Mouse (Mus musculus) intestine, embryonic 14.5 days (tissue): ENCODE data around the gene Pttg1ip. TPM values are rescaled to one million over a fixed set of nuclear protein-coding genes. Genes with fewer than 3 reads are reported as not detected.

Experiments
- ATAC-seq: fragments of 200-750 bp; cut with Nextera tagmentation; replicated peaks from 2 replicates; pipeline ENCODE4 v1.8.0; 2017; ENCODE audit warnings: low read depth, moderate number of reproducible peaks, moderate TSS enrichment, moderate library complexity; ENCODE audit not compliant: low FRiP score, low TSS enrichment
- DNase-seq: peaks from one replicate; pipeline ENCODE4 v3.0.0-alpha.2; 2018; ENCODE audit warnings: low spot score
- H3K27ac ChIP-seq: fragments of 300-500 bp; sonication (generic); 2 replicates; pipeline ENCODE4 v1.5.1; 2014; ENCODE audit warnings: low read depth, mild to moderate bottlenecking, control low read depth
- H3K27me3 ChIP-seq: fragments of 300-500 bp; sonication (generic); replicated peaks from 2 replicates; pipeline ENCODE4 v1.6.1; 2014; ENCODE audit warnings: low read length, control low read depth; ENCODE audit not compliant: control insufficient read depth, insufficient read depth
- H3K36me3 ChIP-seq: fragments of 300-500 bp; sonication (generic); 2 replicates; pipeline ENCODE4 v1.6.1; 2014; ENCODE audit warnings: low read length, control low read depth; ENCODE audit not compliant: control insufficient read depth, insufficient read depth
- H3K4me1 ChIP-seq: fragments of 300-500 bp; sonication (generic); replicated peaks from 2 replicates; pipeline ENCODE4 v1.6.1; 2014; ENCODE audit warnings: low read length, control low read depth, mixed read lengths; ENCODE audit not compliant: control insufficient read depth, insufficient read depth
- H3K4me2 ChIP-seq: fragments of 300-500 bp; sonication (generic); 2 replicates; pipeline ENCODE4 v1.6.1; 2014; ENCODE audit warnings: low read length
- H3K4me3 ChIP-seq: fragments of 300-500 bp; sonication (generic); 2 replicates; pipeline ENCODE4 v1.5.1; 2014; ENCODE audit warnings: low read depth, low read length, control low read depth, mixed read lengths
- H3K9ac ChIP-seq: fragments of 300-500 bp; sonication (generic); 2 replicates; pipeline ENCODE4 v1.6.1; 2014; ENCODE audit warnings: mild to moderate bottlenecking, low read length
- H3K9me3 ChIP-seq: fragments of 300-500 bp; sonication (generic); 2 replicates; pipeline ENCODE4 v1.6.1; 2016; ENCODE audit warnings: low read length, control low read depth; ENCODE audit not compliant: control insufficient read depth
- WGBS: fragments of 180-500 bp; shearing (Covaris S2); extraction: QIAGEN DNeasy Blood & Tissue Kit; methylation state at CpG from one replicate; pipeline ENCODE4 v1.1.7; 2014; 5-methylcytosine and 5-hydroxymethylcytosine counted together
- microRNA counts: library from miRNA; unstranded; fragments of <30 nt; microRNA quantifications from one replicate; lab custom pipeline; 2016
- microRNA-seq: library from miRNA; unstranded; fragments of <30 nt; microRNA quantifications from one replicate; pipeline ENCODE4, GENCODE M21; 2016
- polyA plus RNA-seq: library from polyadenylated mRNA; unstranded; fragments of >200 nt; fragmentation: Nextera tagmentation; extraction: Ambion mirVana; gene quantifications from 2 replicates; pipeline ENCODE4 v1.2.1, GENCODE M21; 2014

The Pttg1ip gene
- polyA plus RNA-seq, 1 experiment from 2014 or later = 155 TPM

GRCm38 (mm10) chr10:77645571-77645970, 64.1 kb downstream of the Pttg1ip start:
- Histone ChIP-seq H3K4me3 (no peak overlapping the region), H3K27me3 (no peaks in the 10 kb centered on the region), H3K4me1 (no peaks in the 10 kb centered on the region), H3K4me2 (no peak overlapping the region), H3K36me3 (peaks cover 58% of the 10 kb centered on the region), H3K9me3 (no peaks in the 10 kb centered on the region), H3K27ac (no peak overlapping the region), H3K9ac (no peak overlapping the region)
- WGBS = 84% methylated on average over 5 of the region's 5 CpGs
- DNase-seq (no peak), ATAC-seq (no peak)

- H3K9me3 ChIP-seq = no peaks in the 10 kb centered on the region
- DNase-seq = no peak
- H3K4me1 ChIP-seq = no peaks in the 10 kb centered on the region
- H3K4me2 ChIP-seq = no peak overlapping the region
- H3K27me3 ChIP-seq = no peaks in the 10 kb centered on the region
- H3K4me3 ChIP-seq = no peak overlapping the region
- 88% methylated on average over 1 of the region's 1 CpGs for WGBS
- H3K36me3 ChIP-seq = peaks cover 42% of the 10 kb centered on the region
- H3K9ac ChIP-seq = no peak overlapping the region
- no peak overlapping the region for H3K27ac ChIP-seq
- ATAC-seq = no peak
Measured at GRCm38 (mm10) chr10:77647461-77647860, 65.9 kb downstream of the Pttg1ip start.

- ATAC-seq = no peak
- Histone ChIP-seq H3K9me3 (no peaks in the 10 kb centered on the region), H3K27me3 (no peaks in the 10 kb centered on the region), H3K4me2 (no peak overlapping the region), H3K9ac (no peak overlapping the region), H3K27ac (no peak overlapping the region), H3K4me1 (no peaks in the 10 kb centered on the region), H3K4me3 (no peak overlapping the region), H3K36me3 (peaks cover 38% of the 10 kb centered on the region)
- 86% methylated on average over 8 of the region's 8 CpGs for WGBS
- DNase-seq = no peak
Measured at GRCm38 (mm10) chr10:77647901-77648300, 66.4 kb downstream of the Pttg1ip start.

MicroRNA genes within 50 kb of the gene (microRNA counts, 519-probe panel; counts per million panel counts)
- not detected for microRNA mmu-miR-1930 (lab: Ali Mortazavi, UCI)

Small RNAs within 50 kb of the gene (microRNA-seq; reads per million reads assigned to microRNA genes)
- 11.5 reads per million, percentile 41 among the genes with 10 or more reads in this experiment for gene Mir1930

Other genes starting within 250 kb of the Pttg1ip start
- gene Adarb1, start 163.4 kb upstream of the Pttg1ip start, polyA plus RNA-seq = 3.8 and 5.7 TPM in 2 replicates
- gene Fam207a, start 65.9 kb upstream of the Pttg1ip start, polyA plus RNA-seq = 39.1 and 41.0 TPM in 2 replicates
- gene Itgb2, start 51.5 kb upstream of the Pttg1ip start, polyA plus RNA-seq = 1.9 and 3.1 TPM in 2 replicates
- gene Sumo3, start 24.4 kb downstream of the Pttg1ip start, polyA plus RNA-seq = 314 and 336 TPM in 2 replicates
- gene Gm49325, start 24.5 kb downstream of the Pttg1ip start, polyA plus RNA-seq = 2.0 TPM in 1 of 2 replicates, not detected in the other
- 46.7 and 48.5 TPM in 2 replicates for gene Ube2g2, start 40.6 kb downstream of the Pttg1ip start, polyA plus RNA-seq
- gene Tspear, start 104.8 kb downstream of the Pttg1ip start, polyA plus RNA-seq = 0.62 and 1.2 TPM in 2 replicates
- gene Gm19402, start 109.0 kb downstream of the Pttg1ip start, polyA plus RNA-seq = not detected in 2 replicates
- not detected in 2 replicates for gene Gm9508, start 115.5 kb downstream of the Pttg1ip start, polyA plus RNA-seq
- gene Gm10272, start 124.9 kb downstream of the Pttg1ip start, polyA plus RNA-seq = not detected in 2 replicates
- gene Gm10024, start 129.7 kb downstream of the Pttg1ip start, polyA plus RNA-seq = not detected in 2 replicates
- not detected in 2 replicates for gene Gm10142, start 134.1 kb downstream of the Pttg1ip start, polyA plus RNA-seq
- gene Krtap12-1, start 138.9 kb downstream of the Pttg1ip start, polyA plus RNA-seq = not detected in 2 replicates
- gene Gm10100, start 144.8 kb downstream of the Pttg1ip start, polyA plus RNA-seq = not detected in 2 replicates
- gene Gm18596, start 160.9 kb downstream of the Pttg1ip start, polyA plus RNA-seq = not detected in 2 replicates
- not detected in 2 replicates for gene Gm9736, start 169.6 kb downstream of the Pttg1ip start, polyA plus RNA-seq
- not detected in 2 replicates for gene Gm3233, start 178.0 kb downstream of the Pttg1ip start, polyA plus RNA-seq
- not detected in 2 replicates for gene Gm3238, start 189.6 kb downstream of the Pttg1ip start, polyA plus RNA-seq
- gene Gm7138, start 195.2 kb downstream of the Pttg1ip start, polyA plus RNA-seq = not detected in 2 replicates
- not detected in 2 replicates for gene Gm3250, start 200.8 kb downstream of the Pttg1ip start, polyA plus RNA-seq
- gene Gm7137, start 206.5 kb downstream of the Pttg1ip start, polyA plus RNA-seq = not detected in 2 replicates
- gene Gm9639, start 213.4 kb downstream of the Pttg1ip start, polyA plus RNA-seq = not detected in 2 replicates
- gene Gm19668, start 217.4 kb downstream of the Pttg1ip start, polyA plus RNA-seq = not detected in 2 replicates
- gene Gm9507, start 230.1 kb downstream of the Pttg1ip start, polyA plus RNA-seq = not detected in 2 replicates
- not detected in 2 replicates for gene Gm2696, start 233.0 kb downstream of the Pttg1ip start, polyA plus RNA-seq
- not detected in 2 replicates for gene Krtap10-4, start 245.4 kb downstream of the Pttg1ip start, polyA plus RNA-seq